Mouse (Mus musculus): ENCODE results near the gene Snw1. TPM values are rescaled to one million over a fixed set of nuclear protein-coding genes. Genes with fewer than 3 reads are reported as not detected.
"Not testable (repeated sequence)": the region's sequence is repeated elsewhere in the genome, so short reads cannot be mapped to it uniquely, and the experiment has no call there.

The Snw1 gene
- total RNA-seq (2021): 63.3 and 67.8 TPM in 2 replicates
- long read RNA-seq, experiment 1, full-length matches to known transcripts: 101 of 118 reads
- long read RNA-seq, experiment 1, partial matches to known transcripts: 9 of 118 reads
- long read RNA-seq, experiment 1, other reads (novel, unspliced or antisense): 8 of 118 reads
- long read RNA-seq, experiment 2, full-length matches to known transcripts: 69 of 73 reads
- long read RNA-seq, experiment 2, partial matches to known transcripts: 1 of 73 reads
- long read RNA-seq, experiment 2, other reads (novel, unspliced or antisense): 3 of 73 reads

- peak; percentile 96 for DNase-seq
Observed at GRCm38 (mm10) chr12:87471964-87472786, at the start of gene Snw1. Gene Snw1 (minus strand): TSS chr12:87472274.

GRCm38 (mm10) chr12:87519616-87520015 lies 47.5 kb upstream of the Snw1 start:
- DNase-seq: not testable (repeated sequence)

GRCm38 (mm10) chr12:87514016-87514415 lies 41.9 kb upstream of the Snw1 start, which contains the start of gene Gm8300:
Gene Gm8300 (plus strand): TSS chr12:87514316.
- DNase-seq: not testable (repeated sequence)

- DNase-seq: not testable (repeated sequence)
Observed at GRCm38 (mm10) chr12:87494421-87494820, 22.3 kb upstream of the Snw1 start, which contains the start of gene Gm5788. Gene Gm5788 (plus strand): TSS chr12:87494721.

- not testable (repeated sequence) for DNase-seq
Observed at GRCm38 (mm10) chr12:87488683-87489082, 16.6 kb upstream of the Snw1 start.

- DNase-seq: not testable (repeated sequence)
Observed at GRCm38 (mm10) chr12:87482482-87482881, 10.4 kb upstream of the Snw1 start.

- DNase-seq: no peak
Observed at GRCm38 (mm10) chr12:87474756-87475155, 2.7 kb upstream of the Snw1 start.

- no peak for DNase-seq
Observed at GRCm38 (mm10) chr12:87471421-87471963, 582 bp downstream of the Snw1 start.

GRCm38 (mm10) chr12:87470263-87471136 lies 1.6 kb downstream of the Snw1 start:
- peak; percentile 44 for DNase-seq

- no peak for DNase-seq
Observed at GRCm38 (mm10) chr12:87464678-87465297, 7.3 kb downstream of the Snw1 start.

- no peak for DNase-seq
Observed at GRCm38 (mm10) chr12:87449456-87449855, 22.6 kb downstream of the Snw1 start.

GRCm38 (mm10) chr12:87444211-87444610 lies 27.9 kb downstream of the Snw1 start:
- no peak for DNase-seq

- DNase-seq: peak; percentile 94
Observed at GRCm38 (mm10) chr12:87443700-87444122, 28.4 kb downstream of the Snw1 start, which contains the start of the genes Slirp and Alkbh1. Gene Slirp (plus strand): TSS chr12:87443896. Gene Alkbh1 (minus strand): TSS chr12:87444017.

- DNase-seq: no peak
Observed at GRCm38 (mm10) chr12:87443115-87443699, 28.9 kb downstream of the Snw1 start.

GRCm38 (mm10) chr12:87442177-87443114 lies 29.6 kb downstream of the Snw1 start:
- no peak for DNase-seq

- no peak for DNase-seq
Observed at GRCm38 (mm10) chr12:87428885-87429284, 43.2 kb downstream of the Snw1 start.

- no peak for DNase-seq
Observed at GRCm38 (mm10) chr12:87428295-87428694, 43.8 kb downstream of the Snw1 start.

GRCm38 (mm10) chr12:87426354-87427031 lies 45.6 kb downstream of the Snw1 start:
- no peak for DNase-seq

- no peak for DNase-seq
Observed at GRCm38 (mm10) chr12:87424516-87424915, 47.6 kb downstream of the Snw1 start.
